In genomic region chr4:128801675-128802465, GRCm38 (mm10) we compare ENCODE assay signal across 16 mouse cellular contexts. TPM values are rescaled to one million over a fixed set of nuclear protein-coding genes. Genes with fewer than 3 reads are reported as not detected.
DNase-seq lines count a peak whose midpoint lies in the region; ATAC-seq and TF ChIP-seq lines count a peak whose summit lies in the region.
"Had no signal": no experiment of that assay in that cellular context is flagged by ENCODE, and none has a peak within 500 bp of the region (broad histone marks: within the 10 kb centered on the region; RNA-seq: fewer than 3 reads in every experiment).

No protein-coding gene starts in this region.

- H3K36me3 ChIP-seq in heart, embryonic 10.5 days: peaks cover 2% of the 10 kb centered on the region; the same call in 1 of the 2 replicates
- no peaks in the 10 kb centered on the region for H3K36me3 ChIP-seq in liver, embryonic 13.5 days
- H3K36me3 ChIP-seq in liver, embryonic 11.5 days (ENCODE audit: control insufficient read depth, insufficient read depth, low read length): no peaks in the 10 kb centered on the region
- H3K36me3 ChIP-seq in lung, postnatal 0 days (ENCODE audit: insufficient read depth, low read length): no peaks in the 10 kb centered on the region
- H3K36me3 ChIP-seq: liver, embryonic 15.5 days had no signal

- no peak overlapping the region; the same call in 1 of the 2 replicates for H3K9ac ChIP-seq in liver, embryonic 13.5 days
- no peak overlapping the region for H3K9ac ChIP-seq in liver, embryonic 11.5 days (ENCODE audit: low read depth, low read length)
- H3K9ac ChIP-seq in lung, postnatal 0 days (replicated peaks; ENCODE audit: low read depth): no peak overlapping the region
- H3K9ac ChIP-seq: liver, embryonic 15.5 days had no signal

- peaks cover 81% of the 10 kb centered on the region for H3K4me1 ChIP-seq in heart, embryonic 10.5 days
- H3K4me1 ChIP-seq in liver, embryonic 13.5 days (replicated peaks): peaks cover 62% of the 10 kb centered on the region
- peaks cover 39% of the 10 kb centered on the region for H3K4me1 ChIP-seq in liver, embryonic 11.5 days (replicated peaks; ENCODE audit: control insufficient read depth, insufficient read depth, low read length)
- H3K4me1 ChIP-seq in lung, postnatal 0 days (ENCODE audit: insufficient read depth, low read depth, low read length): peaks cover 14% of the 10 kb centered on the region

- WGBS in heart, embryonic 10.5 days: 41% methylated on average over 9 of the region's 9 CpGs
- 48% methylated on average over 9 of the region's 9 CpGs for WGBS in liver, embryonic 13.5 days (ENCODE audit: insufficient replicate concordance)
- WGBS in liver, embryonic 11.5 days: 63% methylated on average over 9 of the region's 9 CpGs
- 33% methylated on average over 9 of the region's 9 CpGs for WGBS in lung, postnatal 0 days

- TF ChIP-seq CTCF in lung, postnatal 0 days (IDR thresholded peaks at IDR 0.05): no peak

- ATAC-seq in liver, embryonic 13.5 days (ENCODE audit: low read depth): no peak
- no peak for ATAC-seq in liver, embryonic 11.5 days (replicated peaks; ENCODE audit: low FRiP score)
- peak; percentile 30 for ATAC-seq in lung, postnatal 0 days
- ATAC-seq: activated CD4-positive, CD25-positive, alpha-beta regulatory T cell, adult 4 months; hindbrain, postnatal 0 days had no signal

- no peak overlapping the region for H3K4me3 ChIP-seq in heart, embryonic 10.5 days
- H3K4me3 ChIP-seq in liver, embryonic 13.5 days (replicated peaks): no peak overlapping the region
- no peak overlapping the region for H3K4me3 ChIP-seq in liver, embryonic 11.5 days (ENCODE audit: low read depth, low read length)
- no peak overlapping the region for H3K4me3 ChIP-seq in lung, postnatal 0 days (ENCODE audit: low read depth, low read length)
- H3K4me3 ChIP-seq: liver, embryonic 15.5 days had no signal

- DNase-seq in heart, embryonic 10.5 days (ENCODE audit: low spot score): no peak
- DNase-seq in heart, adult 8-10 months (ENCODE audit: low spot score): no peak
- DNase-seq in liver, embryonic 13.5 days: no peak
- no peak for DNase-seq in liver, embryonic 11.5 days (ENCODE audit: low spot score)
- peak; percentile 32 for DNase-seq in MEL-GATA-1-ER (ENCODE audit: extremely low read depth, low read depth)
- peak; percentile 75 for DNase-seq in lung, postnatal 0 days (ENCODE audit: low spot score)
- no peak for DNase-seq in urinary bladder, postnatal 4 days (ENCODE audit: low spot score in 2 of 2)
- no peak for DNase-seq in left cerebral cortex, postnatal 4 days
- DNase-seq: cerebellum, postnatal 25 days; heart, adult 11 months; kidney, postnatal 14 days; retina, postnatal 1 day; thymus, adult 18-20 months had no signal

- TF ChIP-seq EP300 in lung, postnatal 0 days (IDR thresholded peaks at IDR 0.05): no peak

- intact Hi-C loops in left cerebral cortex, postnatal 4 days (cut with DNase I): no loop called here

- no peaks in the 10 kb centered on the region for H3K9me3 ChIP-seq in heart, embryonic 10.5 days
- H3K9me3 ChIP-seq in liver, embryonic 13.5 days (replicated peaks): no peaks in the 10 kb centered on the region
- H3K9me3 ChIP-seq in liver, embryonic 11.5 days (ENCODE audit: control insufficient read depth, low read length): no peaks in the 10 kb centered on the region
- H3K9me3 ChIP-seq in lung, postnatal 0 days (ENCODE audit: low read length): no peaks in the 10 kb centered on the region
- H3K9me3 ChIP-seq: liver, embryonic 15.5 days had no signal

- H3K27ac ChIP-seq in heart, embryonic 10.5 days: peak overlapping the region; percentile 72
- peak overlapping the region; percentile 5; the same call in 1 of the 2 replicates for H3K27ac ChIP-seq in liver, embryonic 13.5 days
- H3K27ac ChIP-seq in liver, embryonic 11.5 days (ENCODE audit: low read depth, low read length): no peak overlapping the region
- H3K27ac ChIP-seq in lung, postnatal 0 days (ENCODE audit: low read length): no peak overlapping the region
- H3K27ac ChIP-seq: hindbrain, postnatal 0 days; liver, embryonic 15.5 days had no signal

- H3K27me3 ChIP-seq in heart, embryonic 10.5 days (ENCODE audit: insufficient read depth, poor library complexity, severe bottlenecking): no peaks in the 10 kb centered on the region
- H3K27me3 ChIP-seq in liver, embryonic 13.5 days: no peaks in the 10 kb centered on the region
- no peaks in the 10 kb centered on the region for H3K27me3 ChIP-seq in liver, embryonic 11.5 days (replicated peaks; ENCODE audit: control insufficient read depth, insufficient read depth, low read length)
- no peaks in the 10 kb centered on the region for H3K27me3 ChIP-seq in lung, postnatal 0 days (replicated peaks; ENCODE audit: insufficient read depth, low read length)
- H3K27me3 ChIP-seq: liver, embryonic 15.5 days had no signal

- no peak overlapping the region for H3K4me2 ChIP-seq in liver, embryonic 13.5 days
- H3K4me2 ChIP-seq in liver, embryonic 11.5 days: no peak overlapping the region
- H3K4me2 ChIP-seq in lung, postnatal 0 days (replicated peaks; ENCODE audit: low read depth, low read length): 0 out of 2 replicates have a peak overlapping the region, but pooled peaks have one; percentile 3
- H3K4me2 ChIP-seq: liver, embryonic 15.5 days had no signal

RNA-seq across cellular contexts. Expression of gene Zfp362, which starts 4.0 kb away (rescaled TPM):
- polyA plus RNA-seq in heart, embryonic 10.5 days (2016; fragmentation: Nextera tagmentation; extraction: Ambion mirVana): 20.7 and 35.9 TPM in 2 replicates
- 10 to 100 TPM; 10.1 to 13.3 (median 12.3) TPM for total RNA-seq in heart, adult 8-10 months (2022)
- 7.1 and 7.3 TPM in 2 replicates for polyA plus RNA-seq in liver, embryonic 13.5 days (2015; fragmentation: Nextera tagmentation; extraction: Ambion mirVana)
- polyA plus RNA-seq in liver, embryonic 11.5 days (2014; fragmentation: Nextera tagmentation; extraction: Ambion mirVana): 23.1 and 25.3 TPM in 2 replicates
- 21.6 and 23.8 TPM in 2 replicates for polyA plus RNA-seq in lung, postnatal 0 days (2015; fragmentation: Nextera tagmentation; extraction: Ambion mirVana)
- total RNA-seq in left cerebral cortex, postnatal 4 days (2021): 10 to 100 TPM; 62.4 to 66.2 TPM

RNA-seq across cellular contexts. Expression of gene A3galt2, which starts 46.7 kb away (rescaled TPM):
- 0.04 and 0.10 TPM in 2 replicates for polyA plus RNA-seq in heart, embryonic 10.5 days (2016; fragmentation: Nextera tagmentation; extraction: Ambion mirVana)
- under 1 TPM in 2 of 4 experiments, not detected in 2; 0.09 to 0.11 TPM for total RNA-seq in heart, adult 8-10 months (2022)
- not detected in 2 replicates for polyA plus RNA-seq in liver, embryonic 13.5 days (2015; fragmentation: Nextera tagmentation; extraction: Ambion mirVana)
- 0.14 TPM in 1 of 2 replicates, not detected in the other for polyA plus RNA-seq in liver, embryonic 11.5 days (2014; fragmentation: Nextera tagmentation; extraction: Ambion mirVana)
- polyA plus RNA-seq in lung, postnatal 0 days (2015; fragmentation: Nextera tagmentation; extraction: Ambion mirVana): 0.04 and 0.08 TPM in 2 replicates
- total RNA-seq in left cerebral cortex, postnatal 4 days (2021): 1 to 10 TPM; 1.1 to 1.3 TPM
- polyA plus RNA-seq: activated CD4-positive, CD25-positive, alpha-beta regulatory T cell, adult 4 months; liver, embryonic 15.5 days had no signal

Comparison
In these comparisons a context has a peak if more than half of its experiments do, and no peak if none do; other contexts are left out.
1. H3K27ac ChIP-seq: peak in heart, embryonic 10.5 days (single experiment) and liver, embryonic 13.5 days (single experiment); none in liver, embryonic 11.5 days (single experiment) and lung, postnatal 0 days (single experiment).
2. DNase-seq: peak in MEL-GATA-1-ER (single experiment) and lung, postnatal 0 days (single experiment); none in heart, embryonic 10.5 days (single experiment), heart, adult 8-10 months (single experiment), liver, embryonic 13.5 days (single experiment), liver, embryonic 11.5 days (single experiment), urinary bladder, postnatal 4 days (0 of 2) and left cerebral cortex, postnatal 4 days (single experiment).